Mouse (Mus musculus) kidney, embryonic 15.5 days (tissue): ENCODE results near the gene Tmsb15b2. TPM values are rescaled to one million over a fixed set of nuclear protein-coding genes. Genes with fewer than 3 reads are reported as not detected.
A peak's percentile ranks its signal among the peaks of the same experiment; 100 is the strongest.
"Not testable (repeated sequence)": the region's sequence is repeated elsewhere in the genome, so short reads cannot be mapped to it uniquely, and the experiment has no call there.

ENCODE experiments used
- ATAC-seq: fragments of 200-750 bp; cut with Nextera tagmentation; replicated peaks from 2 replicates; pipeline ENCODE4 v1.8.0; 2017; ENCODE audit warnings: moderate TSS enrichment; ENCODE audit not compliant: low FRiP score
- H3K27ac ChIP-seq: fragments of 300-500 bp; sonication (generic); 2 replicates; pipeline ENCODE4 v1.5.1; 2015; ENCODE audit warnings: mild to moderate bottlenecking, inconsistent platforms
- H3K27me3 ChIP-seq: fragments of 300-500 bp; sonication (generic); 2 replicates; pipeline ENCODE4 v1.6.1; 2015; ENCODE audit warnings: inconsistent platforms
- H3K36me3 ChIP-seq: fragments of 300-500 bp; sonication (generic); 2 replicates; pipeline ENCODE4 v1.6.1; 2015; ENCODE audit warnings: inconsistent platforms
- H3K4me1 ChIP-seq: fragments of 300-500 bp; sonication (generic); 2 replicates; pipeline ENCODE4 v1.6.1; 2015; ENCODE audit warnings: inconsistent platforms
- H3K4me2 ChIP-seq: fragments of 300-500 bp; sonication (generic); 2 replicates; pipeline ENCODE4 v1.6.1; 2015; ENCODE audit warnings: moderate library complexity, mild to moderate bottlenecking, inconsistent platforms
- H3K4me3 ChIP-seq: fragments of 300-500 bp; sonication (generic); replicated peaks from 2 replicates; pipeline ENCODE4 v1.5.1; 2015; ENCODE audit warnings: mild to moderate bottlenecking, inconsistent platforms
- H3K9ac ChIP-seq: fragments of 300-500 bp; sonication (generic); 2 replicates; pipeline ENCODE4 v1.6.1; 2015; ENCODE audit warnings: mild to moderate bottlenecking, inconsistent platforms
- H3K9me3 ChIP-seq: fragments of 300-500 bp; sonication (generic); replicated peaks from 2 replicates; pipeline ENCODE4 v1.6.1; 2016; ENCODE audit warnings: inconsistent platforms
- WGBS: fragments of 180-500 bp; shearing (Covaris S2); methylation state at CpG from one replicate; pipeline ENCODE4 v1.1.7; 2015; ENCODE audit warnings: mixed read lengths; 5-methylcytosine and 5-hydroxymethylcytosine counted together
- polyA plus RNA-seq: library from polyadenylated mRNA; unstranded; fragments of >200 nt; fragmentation: Nextera tagmentation; extraction: Ambion mirVana; gene quantifications from 2 replicates; pipeline ENCODE4 v1.2.1, GENCODE M21; 2015

The Tmsb15b2 gene
- polyA plus RNA-seq, 1 experiment from 2014 or later = 37.5 TPM

GRCm38 (mm10) chrX:136976424-136977084 lies 1.3 kb upstream of the Tmsb15b2 start, which contains the start of the genes Tmsb15l and Tmsb15b1:
Gene Tmsb15l (minus strand): TSS chrX:136976869.
Gene Tmsb15b1 (minus strand): TSS chrX:136976874.
- no peaks in the 10 kb centered on the region for H3K27me3 ChIP-seq
- no peaks in the 10 kb centered on the region for H3K36me3 ChIP-seq
- H3K4me2 ChIP-seq = peak within 1 kb of the TSS; percentile 59
- H3K4me3 ChIP-seq = peak within 1 kb of the TSS; percentile 47
- no peaks in the 10 kb centered on the region for H3K4me1 ChIP-seq
- no peaks in the 10 kb centered on the region for H3K9me3 ChIP-seq
- ATAC-seq = peak; percentile 100
- 31% methylated on average over 15 of the region's 15 CpGs for WGBS
- peak within 1 kb of the TSS; percentile 38; the same call in 1 of the 2 replicates for H3K9ac ChIP-seq
- no peak within 1 kb of the TSS for H3K27ac ChIP-seq

GRCm38 (mm10) chrX:136959688-136960087 lies 15.6 kb downstream of the Tmsb15b2 start:
- Histone ChIP-seq H3K4me3 (no peak overlapping the region), H3K4me1 (no peaks in the 10 kb centered on the region), H3K9me3 (no peaks in the 10 kb centered on the region), H3K9ac (no peak overlapping the region), H3K4me2 (no peak overlapping the region), H3K27ac (no peak overlapping the region), H3K27me3 (no peaks in the 10 kb centered on the region), H3K36me3 (no peaks in the 10 kb centered on the region)
- ATAC-seq = no peak
- 30% methylated on average over 2 of the region's 2 CpGs for WGBS

GRCm38 (mm10) chrX:136958300-136958699 lies 17.0 kb downstream of the Tmsb15b2 start:
- peak overlapping the region; percentile 53 for H3K4me2 ChIP-seq
- not testable (repeated sequence) for ATAC-seq, H3K9ac ChIP-seq, H3K9me3 ChIP-seq, H3K27ac ChIP-seq, H3K36me3 ChIP-seq, H3K27me3 ChIP-seq, H3K4me1 ChIP-seq
- H3K4me3 ChIP-seq = peak overlapping the region; percentile 35
- WGBS = 58% methylated on average over 5 of the region's 5 CpGs

GRCm38 (mm10) chrX:136957583-136958279 lies 17.6 kb downstream of the Tmsb15b2 start:
- not testable (repeated sequence) for H3K9me3 ChIP-seq, H3K27ac ChIP-seq, H3K4me1 ChIP-seq, H3K9ac ChIP-seq, H3K36me3 ChIP-seq, H3K27me3 ChIP-seq
- peak; percentile 99 for ATAC-seq
- peak overlapping the region; percentile 53 for H3K4me2 ChIP-seq
- WGBS = 17% methylated on average over 13 of the region's 13 CpGs
- peak overlapping the region; percentile 35 for H3K4me3 ChIP-seq

- WGBS = 40% methylated on average over 3 of the region's 3 CpGs
- ATAC-seq = no peak
- Histone ChIP-seq H3K9me3 (no peaks in the 10 kb centered on the region), H3K9ac (no peak overlapping the region), H3K27ac (no peak overlapping the region), H3K4me2 (no peak overlapping the region), H3K4me3 (no peak overlapping the region), H3K36me3 (no peaks in the 10 kb centered on the region), H3K4me1 (no peaks in the 10 kb centered on the region), H3K27me3 (no peaks in the 10 kb centered on the region)
Measured at GRCm38 (mm10) chrX:136937985-136938384, 37.3 kb downstream of the Tmsb15b2 start.

GRCm38 (mm10) chrX:136927031-136927430 lies 48.3 kb downstream of the Tmsb15b2 start, which contains the start of gene H2bfm:
Gene H2bfm (plus strand): TSS chrX:136927325.
- Histone ChIP-seq H3K4me1 (no peaks in the 10 kb centered on the region), H3K4me3 (no peak within 1 kb of the TSS), H3K36me3 (no peaks in the 10 kb centered on the region), H3K27me3 (no peaks in the 10 kb centered on the region), H3K4me2 (no peak within 1 kb of the TSS), H3K9me3 (no peaks in the 10 kb centered on the region), H3K9ac (no peak within 1 kb of the TSS), H3K27ac (no peak within 1 kb of the TSS)
- WGBS = 90% methylated on average over 14 of the region's 14 CpGs
- no peak for ATAC-seq

GRCm38 (mm10) chrX:136925863-136926262 lies 49.4 kb downstream of the Tmsb15b2 start:
- ATAC-seq = no peak
- Histone ChIP-seq H3K27ac (no peak overlapping the region), H3K4me2 (no peak overlapping the region), H3K4me1 (no peaks in the 10 kb centered on the region), H3K9ac (no peak overlapping the region), H3K4me3 (no peak overlapping the region), H3K27me3 (no peaks in the 10 kb centered on the region), H3K9me3 (no peaks in the 10 kb centered on the region), H3K36me3 (no peaks in the 10 kb centered on the region)

Other genes starting within 250 kb of the Tmsb15b2 start
- gene Morf4l2, start 231.8 kb downstream of the Tmsb15b2 start, polyA plus RNA-seq = 557 and 568 TPM in 2 replicates
- gene Glra4, start 195.4 kb downstream of the Tmsb15b2 start, polyA plus RNA-seq = 0.09 TPM in 1 of 2 replicates, not detected in the other
- 3.4 and 4.7 TPM in 2 replicates for gene Plp1, start 152.8 kb downstream of the Tmsb15b2 start, polyA plus RNA-seq
- 0.19 and 0.25 TPM in 2 replicates for gene Rab9b, start 106.7 kb downstream of the Tmsb15b2 start, polyA plus RNA-seq
- gene H2bfm, start 48.2 kb downstream of the Tmsb15b2 start, polyA plus RNA-seq = not detected in 2 replicates
- 1.8 and 2.4 TPM in 2 replicates for gene Tmsb15l, start 1.4 kb upstream of the Tmsb15b2 start, polyA plus RNA-seq
- 23.3 and 27.1 TPM in 2 replicates for gene Tmsb15b1, start 1.4 kb upstream of the Tmsb15b2 start, polyA plus RNA-seq
- 23.4 and 27.9 TPM in 2 replicates for gene Zcchc18, start 17.7 kb upstream of the Tmsb15b2 start, polyA plus RNA-seq
- 8.6 and 10.6 TPM in 2 replicates for gene Slc25a53, start 62.8 kb upstream of the Tmsb15b2 start, polyA plus RNA-seq
- 12.0 and 12.6 TPM in 2 replicates for gene Fam199x, start 74.1 kb upstream of the Tmsb15b2 start, polyA plus RNA-seq
- not detected in 2 replicates for gene Esx1, start 146.6 kb upstream of the Tmsb15b2 start, polyA plus RNA-seq